Mouse (Mus musculus): ENCODE measurements around the gene Mybpc1.
"Not testable (repeated sequence)": the region's sequence is repeated elsewhere in the genome, so short reads cannot be mapped to it uniquely, and the experiment has no call there.

Gene Mybpc1

GRCm38 (mm10) chr10:88550225-88550624 lies 54.7 kb downstream of the Mybpc1 start:
- no peak for DNase-seq

GRCm38 (mm10) chr10:88547635-88548034 lies 57.3 kb downstream of the Mybpc1 start:
- DNase-seq: no peak

- DNase-seq: no peak
These were observed 74.3 kb downstream of the Mybpc1 start for GRCm38 (mm10) chr10:88530631-88531030.

- no peak for DNase-seq
These were observed 80.9 kb downstream of the Mybpc1 start for GRCm38 (mm10) chr10:88524016-88524415.

DNA sequence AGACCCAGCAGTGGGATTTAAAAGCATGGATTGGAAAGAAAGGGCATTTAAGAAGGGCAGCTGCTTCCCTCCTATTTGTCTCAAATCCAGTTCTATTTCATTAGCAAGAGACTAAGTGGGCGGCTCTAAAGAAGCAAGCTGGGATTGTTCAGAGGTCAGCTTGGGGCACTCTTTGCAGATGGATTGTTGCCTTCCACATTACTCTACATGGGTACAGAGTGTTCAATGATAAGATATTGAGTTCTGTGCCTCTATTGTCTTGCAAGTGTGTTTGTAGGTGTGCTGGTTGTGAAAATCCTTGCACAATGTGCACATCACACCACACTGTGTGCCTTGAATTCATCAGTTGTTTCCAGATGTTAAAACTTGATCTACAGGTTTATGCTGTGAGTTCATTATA lies 81.7 kb downstream of the Mybpc1 start:
- no peak for DNase-seq

GRCm38 (mm10) chr10:88522795-88523194 lies 82.2 kb downstream of the Mybpc1 start:
- no peak for DNase-seq

GRCm38 (mm10) chr10:88515049-88515448 lies 89.9 kb downstream of the Mybpc1 start:
- DNase-seq: not testable (repeated sequence)

DNA sequence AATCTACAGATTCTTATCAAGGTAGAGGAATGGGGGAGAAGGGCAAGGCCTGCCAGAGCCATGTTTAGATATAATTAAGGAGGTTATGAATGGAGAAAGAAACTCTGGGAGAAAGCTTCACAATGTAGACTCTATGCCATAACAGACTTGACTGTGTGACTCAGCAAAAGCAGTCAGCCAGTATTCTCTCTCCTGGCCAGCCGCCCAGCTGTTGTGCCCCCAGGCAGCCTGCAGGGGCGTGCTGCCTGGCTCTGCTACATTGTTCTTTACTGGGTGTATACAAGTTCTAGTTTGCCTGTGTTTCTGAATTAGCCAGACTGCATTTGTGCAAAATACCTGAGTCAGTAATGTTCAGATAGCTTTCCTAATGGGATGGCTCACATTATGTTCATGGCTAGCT lies 90.5 kb downstream of the Mybpc1 start:
- peak; percentile 73 to 81 for DNase-seq

- peak in 1 of 2 experiments; percentile 43 for DNase-seq
These were observed 91.3 kb downstream of the Mybpc1 start for GRCm38 (mm10) chr10:88513574-88514135.

DNA sequence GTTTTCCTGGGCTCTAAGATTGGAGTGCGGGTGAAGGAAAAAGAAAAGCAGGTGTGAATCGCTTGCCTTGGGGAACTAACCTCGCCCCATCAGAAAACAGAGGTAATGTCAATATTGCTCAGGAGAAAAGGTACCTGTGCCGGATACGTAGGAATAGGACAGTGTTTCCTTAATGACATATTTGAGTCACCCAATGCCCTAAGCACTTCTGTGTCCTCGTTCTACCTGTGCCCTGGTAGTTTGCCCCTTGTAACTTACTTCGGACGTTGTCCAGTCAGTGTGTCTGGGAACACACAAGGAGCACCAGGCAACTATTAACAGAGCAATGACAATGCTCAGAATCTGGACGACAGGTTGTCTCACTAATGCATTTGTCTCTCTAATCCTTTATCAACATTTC lies 93.6 kb downstream of the Mybpc1 start:
- DNase-seq: no peak

- DNase-seq: peak in 1 of 2 experiments; percentile 40
These were observed 94.3 kb downstream of the Mybpc1 start for GRCm38 (mm10) chr10:88510503-88511271.

GRCm38 (mm10) chr10:88507691-88508143 lies 97.2 kb downstream of the Mybpc1 start:
- no peak for DNase-seq

DNA sequence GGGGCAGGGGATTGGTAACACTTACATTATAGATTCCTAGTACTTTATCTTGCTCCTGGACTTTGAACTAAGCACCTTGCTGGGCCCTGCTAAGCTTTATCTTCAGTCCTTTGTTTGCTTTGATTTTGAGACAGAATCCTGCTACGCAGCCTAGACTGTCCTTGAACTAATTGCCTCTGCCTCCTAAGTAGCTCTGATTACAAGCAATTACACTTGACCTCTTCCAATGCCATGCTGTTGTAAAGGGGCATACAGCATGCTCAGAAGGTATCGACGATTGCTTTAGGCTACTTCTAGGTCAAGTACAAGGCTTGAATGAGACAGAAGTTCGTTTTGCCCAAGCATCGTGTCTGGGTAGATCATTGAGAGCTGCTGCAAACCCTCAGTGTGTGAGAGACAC lies 99.7 kb downstream of the Mybpc1 start:
- DNase-seq: no peak

DNA sequence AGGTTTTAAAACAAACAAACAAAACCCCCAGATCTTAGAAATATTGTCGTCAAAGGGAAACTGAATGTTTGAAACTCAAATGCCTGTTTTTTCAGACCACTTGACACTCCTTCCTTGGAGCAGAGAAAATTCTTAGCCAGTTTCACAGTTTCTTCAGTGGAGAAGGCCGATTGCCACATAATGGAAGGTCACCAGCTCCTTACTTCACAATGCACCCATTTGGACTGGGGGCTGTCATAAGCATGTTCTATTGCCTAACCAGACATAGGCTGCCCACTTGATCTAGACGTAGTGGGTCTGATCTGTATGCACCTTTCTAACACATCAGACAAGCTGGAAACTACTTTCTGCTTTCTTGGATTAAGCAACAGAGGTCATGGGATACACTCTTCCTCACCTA lies 100.5 kb downstream of the Mybpc1 start:
- DNase-seq: no peak

DNA sequence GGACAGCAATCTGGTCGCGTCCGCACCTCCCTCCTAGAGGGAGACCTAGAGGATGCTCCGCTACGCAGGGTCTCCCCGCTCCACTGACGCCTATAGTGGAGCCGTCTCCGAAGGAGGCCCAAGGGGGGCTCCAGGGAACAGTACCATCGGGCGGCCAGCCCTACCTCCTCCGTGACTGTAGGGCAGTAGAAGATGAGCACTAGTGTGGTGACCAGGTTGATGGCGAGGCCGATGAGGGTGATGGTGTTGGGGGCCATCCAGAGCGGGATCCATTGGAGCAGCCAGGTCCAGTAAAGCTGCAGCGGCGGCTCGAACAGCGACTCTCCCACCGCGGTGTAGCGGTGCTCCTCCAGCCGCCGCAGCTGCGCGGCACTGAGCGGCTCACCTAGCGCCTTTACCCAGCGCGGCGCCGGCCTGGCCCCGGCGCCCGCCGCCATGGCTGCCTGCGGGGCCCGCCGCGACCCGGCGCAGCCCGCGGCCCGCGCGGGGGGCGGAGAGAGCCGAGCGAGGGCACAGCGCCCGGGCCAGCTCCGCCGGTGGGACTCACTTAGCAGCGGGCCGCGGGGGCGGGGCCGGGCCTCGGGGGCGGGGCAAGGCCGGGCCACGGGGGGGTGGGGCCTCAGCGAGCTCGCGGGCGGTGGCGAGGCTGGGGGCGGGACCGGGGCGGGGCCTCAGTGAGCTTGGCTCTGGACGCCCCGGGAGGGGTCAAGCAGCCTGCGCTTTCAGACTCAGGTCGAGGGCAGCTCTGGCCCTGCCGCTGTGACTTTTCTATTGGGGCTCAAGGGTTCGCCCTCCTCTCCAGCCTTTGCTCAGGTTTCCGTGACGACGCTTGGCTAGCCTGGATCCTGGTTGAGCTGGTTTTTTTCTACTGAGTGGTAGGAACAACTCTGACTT lies 101.3 kb downstream of the Mybpc1 start, which contains the start of gene Chpt1:
TSS of gene Chpt1 (minus strand) at position 653 of the 894 bp plus-strand sequence.
- DNase-seq: peak; percentile 92 to 95

GRCm38 (mm10) chr10:88502919-88503318 lies 102.0 kb downstream of the Mybpc1 start:
- DNase-seq: no peak

DNA sequence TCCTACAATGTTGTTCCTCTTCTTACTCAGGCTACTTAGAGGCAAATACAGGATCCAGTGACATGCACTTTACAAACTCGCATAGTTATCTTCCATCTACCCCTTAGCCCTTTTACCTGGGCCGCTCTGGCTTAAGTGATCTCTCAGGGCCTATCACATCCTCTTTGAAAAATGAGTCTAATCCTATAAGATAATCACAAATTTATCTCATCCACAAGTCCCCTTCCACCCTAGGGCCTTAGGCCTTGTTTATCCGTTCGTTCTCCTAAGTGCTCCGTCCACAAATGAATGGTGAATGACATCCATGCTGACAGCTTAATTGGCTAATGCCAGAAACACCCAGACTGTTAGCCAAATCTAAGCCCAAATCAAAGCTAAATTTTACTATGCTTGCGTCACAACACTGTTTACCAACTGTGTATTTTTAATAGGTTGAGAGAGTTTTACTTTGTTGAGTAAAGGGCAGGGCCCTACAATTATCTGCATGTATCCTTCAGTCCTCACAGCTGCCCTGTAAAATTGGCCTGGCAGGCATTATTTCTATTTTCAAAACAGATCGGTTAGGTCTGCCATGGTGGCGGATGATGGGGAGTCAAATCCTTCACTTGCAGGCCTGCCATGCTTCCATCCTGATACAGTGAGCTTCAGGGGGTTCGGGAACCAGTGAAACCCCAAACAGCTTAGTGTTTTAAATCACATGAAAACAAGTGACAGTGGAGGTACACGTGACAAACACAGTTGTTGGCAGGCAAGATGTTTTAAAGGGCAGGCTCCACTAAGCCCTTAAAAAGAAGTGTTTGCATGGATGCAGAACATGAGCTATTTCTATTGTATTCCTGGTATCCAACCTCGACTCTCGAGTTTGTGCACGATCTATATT lies 102.8 kb downstream of the Mybpc1 start:
- no peak for DNase-seq

GRCm38 (mm10) chr10:88501370-88501769 lies 103.6 kb downstream of the Mybpc1 start:
- no peak for DNase-seq

GRCm38 (mm10) chr10:88499993-88500392 lies 105.0 kb downstream of the Mybpc1 start:
- no peak for DNase-seq

DNA sequence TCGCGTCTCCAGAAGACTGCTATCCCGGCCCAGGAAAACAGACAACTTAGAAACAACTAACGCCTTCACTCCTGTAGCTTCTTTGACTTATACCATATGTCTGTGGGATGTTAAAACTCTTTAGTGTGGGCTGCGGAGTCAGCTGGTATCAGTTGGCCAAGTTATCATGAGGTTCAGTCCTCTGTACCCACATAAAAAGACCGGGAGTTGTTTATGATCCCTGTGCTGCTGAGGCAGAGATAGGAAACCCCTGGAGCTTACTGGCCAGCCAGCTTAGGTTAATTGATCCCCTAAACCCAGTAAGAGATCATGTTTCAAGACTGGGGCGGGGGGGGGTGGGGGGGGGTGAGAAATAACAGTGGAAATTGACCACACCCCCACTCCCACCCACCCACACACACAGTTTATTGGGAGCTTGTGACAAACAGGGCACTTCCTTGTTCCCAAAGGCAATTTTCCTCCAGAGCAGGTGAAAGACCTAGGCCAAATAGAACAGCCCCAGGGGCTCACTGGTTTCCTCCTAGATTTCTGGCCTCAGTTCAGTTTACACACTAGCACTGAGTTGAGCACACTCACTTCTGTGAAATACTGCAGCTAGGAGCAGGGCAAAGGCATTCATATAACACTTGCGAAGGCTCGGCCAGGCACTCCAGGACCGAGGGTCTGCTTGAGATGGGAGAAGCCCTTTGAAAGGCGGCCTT lies 107.9 kb downstream of the Mybpc1 start:
- DNase-seq: no peak

GRCm38 (mm10) chr10:88494959-88495587 lies 109.9 kb downstream of the Mybpc1 start:
- no peak for DNase-seq

All from kidney, postnatal 4 days (tissue).